Mouse (Mus musculus) cerebellum, adult (tissue): Measurements from ENCODE around the gene Nipal3.

Experiments used
- ATAC-seq: cut with Nextera tagmentation; 2 replicates; pipeline ENCODE4 v1.9.2; 2017; ENCODE audit warnings: mild to moderate bottlenecking, moderate library complexity, mixed read lengths; ENCODE audit not compliant: insufficient number of reproducible peaks, low FRiP score, low TSS enrichment

Gene Nipal3

DNA sequence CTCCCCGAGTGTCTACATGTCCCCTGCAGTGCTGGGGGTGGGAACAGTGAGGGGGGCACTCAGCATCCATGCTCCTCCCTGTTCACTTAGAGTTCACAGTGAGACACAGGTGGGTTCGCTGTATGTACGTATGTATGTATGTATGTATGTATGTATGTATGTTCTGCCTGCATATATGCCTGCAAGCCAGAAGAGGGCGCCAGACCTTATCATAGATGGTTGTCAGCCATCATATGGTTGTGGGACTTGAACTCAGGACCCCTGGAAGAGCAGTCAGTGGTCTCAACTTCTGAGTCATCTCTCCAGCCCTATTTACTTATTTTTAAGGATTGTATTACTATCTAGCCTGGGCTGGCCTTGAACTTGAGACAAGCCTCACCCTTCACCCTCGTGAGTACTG is 98.5 kb downstream of the Nipal3 start:
- no peak for ATAC-seq
